Mouse (Mus musculus): Measurements from ENCODE around the gene Gm8332. TPM values are rescaled to one million over a fixed set of nuclear protein-coding genes. Genes with fewer than 3 reads are reported as not detected.
"Not testable (repeated sequence)": the region's sequence is repeated elsewhere in the genome, so short reads cannot be mapped to it uniquely, and the experiment has no call there.

The Gm8332 gene
- total RNA-seq (2021) = not detected in 2 replicates
- long read RNA-seq = 0 reads

DNA sequence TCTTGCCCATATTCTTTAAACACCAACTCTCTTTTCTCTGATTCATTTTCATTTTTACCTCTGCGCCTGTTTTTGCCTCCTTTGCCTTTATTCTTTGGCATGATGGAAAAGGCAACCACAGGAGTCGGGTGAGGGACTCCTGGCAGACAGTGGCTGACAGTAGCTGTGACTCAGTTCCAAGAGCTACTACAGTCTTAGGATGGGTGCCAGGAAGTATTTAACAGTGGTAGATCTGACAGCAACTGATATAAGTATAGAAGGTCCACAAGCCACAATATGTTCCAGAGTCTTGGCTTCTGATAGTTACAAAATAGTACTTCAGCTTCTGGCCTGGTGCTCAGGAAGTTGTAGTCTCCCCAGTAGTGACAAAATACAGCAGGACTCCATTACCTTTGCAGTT, at the start of gene Gm8332:
TSS of gene Gm8332 (minus strand) at position 101 of the 400 bp plus-strand sequence.
- DNase-seq = not testable (repeated sequence)

DNA sequence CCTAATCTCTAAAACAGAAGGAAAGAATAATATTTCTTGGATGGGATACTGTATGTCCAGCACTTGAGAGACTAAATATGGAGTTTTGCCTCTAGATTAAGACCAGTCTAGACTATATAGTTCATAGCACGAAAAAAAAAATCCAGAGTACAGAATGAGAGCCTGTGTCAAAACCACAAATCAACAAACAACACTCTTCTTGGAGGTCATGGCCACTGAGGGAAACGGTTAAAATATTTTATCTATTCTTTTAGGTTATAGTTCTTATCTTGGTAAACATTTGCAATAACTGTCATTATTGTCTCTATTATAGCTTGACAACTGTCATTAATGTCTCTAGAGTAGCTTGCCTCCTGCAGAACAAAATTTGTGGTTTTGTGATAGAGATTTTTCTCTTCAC, 47.3 kb upstream of the Gm8332 start:
- DNase-seq = not testable (repeated sequence)

DNA sequence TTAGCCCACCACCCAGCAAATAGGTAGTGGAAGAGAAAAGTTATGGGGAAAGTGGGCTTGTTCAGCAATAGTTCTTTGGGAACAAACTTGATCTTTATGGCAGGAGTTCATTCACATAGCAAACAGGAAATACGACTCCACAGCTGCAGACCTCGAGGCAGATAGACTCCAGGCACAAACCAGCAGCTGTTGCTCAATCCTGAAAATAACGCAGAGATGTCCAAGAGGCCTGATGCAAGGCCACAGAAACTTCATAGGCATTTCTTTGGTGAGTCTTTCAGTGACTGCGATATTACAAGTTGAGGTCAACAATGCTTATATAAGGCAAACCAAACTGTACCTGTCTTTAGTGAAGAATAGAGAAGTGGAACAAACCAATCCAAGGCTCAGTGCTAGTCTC, 43.2 kb upstream of the Gm8332 start:
- not testable (repeated sequence) for DNase-seq

DNA sequence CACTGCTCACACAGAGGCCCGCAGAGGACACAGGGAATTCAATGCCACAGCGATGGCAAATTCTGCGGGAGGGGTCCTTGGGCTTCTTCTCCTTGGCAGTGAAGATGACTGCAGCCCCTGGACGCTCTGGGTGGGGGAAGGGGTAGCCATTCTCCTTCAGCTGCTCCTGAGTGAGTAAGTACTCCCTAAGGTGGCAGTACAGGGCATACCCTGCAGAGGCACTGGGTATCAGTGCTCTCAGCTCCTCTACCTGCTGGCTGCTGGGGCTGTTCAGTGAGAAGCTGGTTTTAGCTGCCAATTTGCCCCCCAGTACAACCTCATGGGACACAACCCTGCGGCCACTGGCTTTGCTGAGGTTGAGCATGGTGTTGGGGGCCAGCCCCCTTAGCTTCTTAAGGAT, 35.3 kb upstream of the Gm8332 start:
- not testable (repeated sequence) for DNase-seq

DNA sequence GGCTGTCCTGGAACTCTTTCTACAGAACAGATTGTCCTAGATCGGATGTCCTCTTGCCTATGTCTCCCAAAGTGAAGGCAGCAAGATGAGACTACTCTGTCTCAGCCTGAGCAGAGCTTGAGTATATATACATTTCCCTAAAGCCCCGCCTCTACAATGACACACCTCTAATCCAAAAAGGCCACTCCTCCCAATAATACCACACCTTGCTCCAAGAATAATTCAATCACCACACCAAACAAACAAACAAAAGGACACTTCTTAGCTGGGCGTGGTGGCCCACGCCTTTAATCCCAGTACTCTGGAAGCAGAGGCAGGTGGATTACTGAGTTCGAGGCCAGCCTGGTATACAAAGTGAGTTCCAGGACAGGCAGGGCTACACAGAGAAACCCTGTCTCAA, 24.5 kb upstream of the Gm8332 start, which contains the start of gene Gm5662:
TSS of gene Gm5662 (minus strand) at position 101 of the 400 bp plus-strand sequence.
- DNase-seq = not testable (repeated sequence)

DNA sequence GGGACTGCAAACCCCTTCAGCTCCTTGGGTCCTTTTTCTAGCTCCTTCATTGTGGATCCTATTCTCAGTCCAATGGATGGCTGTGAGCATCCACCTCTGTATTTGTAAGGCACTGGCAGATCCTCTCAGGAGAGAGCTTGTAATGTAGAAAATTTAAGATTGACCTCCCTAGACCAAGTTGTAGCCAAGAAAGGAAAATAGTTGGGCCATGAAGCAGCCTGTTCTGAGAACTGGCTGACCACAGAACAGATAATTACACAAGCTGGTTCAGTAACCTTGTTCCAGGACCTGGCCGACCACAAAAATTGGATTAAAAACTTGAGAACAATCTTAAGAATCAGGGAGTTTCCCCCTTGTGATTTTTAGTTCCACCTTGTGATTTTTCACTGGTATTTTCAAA, 7.3 kb upstream of the Gm8332 start:
- DNase-seq = no peak

DNA sequence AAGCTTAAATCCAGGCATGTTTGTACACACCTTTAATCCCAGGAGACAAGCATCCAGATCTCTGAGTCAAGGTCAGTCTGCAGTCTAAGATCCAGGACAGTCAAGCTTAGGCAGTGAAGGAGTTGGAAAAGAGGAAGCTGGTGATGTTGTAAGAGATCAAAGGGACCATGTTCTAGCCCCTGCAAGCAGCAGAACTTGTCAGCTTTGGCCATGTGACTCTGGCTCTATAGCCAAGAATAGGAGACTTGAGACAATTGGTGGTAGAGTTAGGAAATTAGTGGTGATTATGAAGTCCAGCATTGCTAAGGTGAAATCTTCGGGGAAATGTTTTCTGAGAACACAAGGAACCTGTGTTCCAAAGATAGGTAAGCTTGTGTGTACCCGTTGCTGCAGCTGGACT, 6.0 kb upstream of the Gm8332 start:
- not testable (repeated sequence) for DNase-seq

DNA sequence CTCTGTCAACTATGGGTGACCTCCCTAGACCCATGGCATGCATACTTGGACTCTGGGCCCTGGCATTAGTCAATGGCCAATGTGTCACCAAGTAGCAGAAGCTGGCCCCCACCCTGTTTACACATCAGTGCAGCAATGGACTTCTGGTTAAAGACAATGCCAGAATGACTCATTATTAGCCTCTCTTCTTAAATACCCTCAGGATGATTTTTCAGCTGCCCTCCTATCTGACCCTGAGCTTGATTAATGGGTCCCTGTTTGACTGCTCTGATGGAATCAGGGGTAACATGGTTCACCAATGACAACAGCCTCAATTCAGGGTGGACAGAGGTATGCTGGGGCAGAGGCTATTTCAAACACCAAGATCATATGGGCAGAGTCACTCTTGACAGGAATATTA, 4.1 kb downstream of the Gm8332 start:
- DNase-seq = not testable (repeated sequence)

DNA sequence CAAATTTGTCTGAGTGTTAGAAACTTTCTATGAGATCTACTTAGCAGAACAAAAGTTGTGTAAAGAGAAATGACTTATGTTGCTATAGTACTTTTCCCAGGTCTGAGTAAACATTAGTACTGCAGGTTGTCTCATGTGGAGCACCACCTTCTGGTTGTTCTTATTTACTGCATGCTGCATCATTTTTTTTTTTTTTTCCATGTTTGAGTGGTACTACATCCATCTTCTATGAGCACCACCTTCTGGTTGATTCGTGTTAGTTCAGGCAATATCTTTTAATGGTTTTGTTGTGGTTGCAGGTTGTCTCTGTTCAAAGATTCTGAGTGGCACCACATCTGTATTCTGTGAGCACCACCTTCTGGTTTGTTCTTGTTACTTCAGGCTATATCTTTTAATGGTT, 7.0 kb downstream of the Gm8332 start:
- not testable (repeated sequence) for DNase-seq

DNA sequence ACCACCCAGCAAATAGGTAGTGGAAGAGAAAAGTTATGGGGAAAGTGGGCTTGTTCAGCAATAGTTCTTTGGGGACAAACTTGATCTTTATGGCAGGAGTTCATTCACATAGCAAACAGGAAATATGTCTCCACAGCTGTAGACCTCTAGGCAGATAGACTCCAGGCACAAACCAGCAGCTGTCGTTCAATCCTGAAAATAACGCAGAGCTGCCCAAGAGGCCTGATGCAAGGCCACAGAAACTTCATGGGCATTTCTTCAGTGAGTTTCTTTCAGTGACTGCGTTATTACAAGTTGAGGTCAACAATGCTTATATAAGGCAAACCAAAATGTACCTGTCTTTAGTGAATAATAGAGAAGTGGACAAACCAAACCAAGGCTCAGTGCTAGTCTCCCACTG, 30.5 kb downstream of the Gm8332 start:
- no peak for DNase-seq

DNA sequence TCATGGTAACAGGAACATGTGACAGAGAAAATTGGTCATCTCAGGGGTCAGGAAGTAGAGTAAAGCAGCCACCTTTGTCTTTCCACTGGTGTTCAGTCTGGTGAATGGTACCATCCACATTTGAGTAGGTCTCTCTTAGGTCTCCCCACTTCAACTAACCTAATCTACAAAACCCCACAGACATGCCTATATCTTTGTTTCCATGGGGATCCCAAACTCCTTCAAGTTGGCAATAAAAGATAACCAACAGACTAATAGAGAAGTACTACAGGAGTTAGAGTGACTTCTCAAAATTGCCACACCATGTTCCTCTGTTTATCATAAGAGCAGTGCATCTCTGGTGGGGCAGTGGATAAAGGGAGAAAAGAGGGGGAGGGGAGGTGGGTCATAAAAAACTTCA, 31.8 kb downstream of the Gm8332 start:
- DNase-seq = not testable (repeated sequence)

DNA sequence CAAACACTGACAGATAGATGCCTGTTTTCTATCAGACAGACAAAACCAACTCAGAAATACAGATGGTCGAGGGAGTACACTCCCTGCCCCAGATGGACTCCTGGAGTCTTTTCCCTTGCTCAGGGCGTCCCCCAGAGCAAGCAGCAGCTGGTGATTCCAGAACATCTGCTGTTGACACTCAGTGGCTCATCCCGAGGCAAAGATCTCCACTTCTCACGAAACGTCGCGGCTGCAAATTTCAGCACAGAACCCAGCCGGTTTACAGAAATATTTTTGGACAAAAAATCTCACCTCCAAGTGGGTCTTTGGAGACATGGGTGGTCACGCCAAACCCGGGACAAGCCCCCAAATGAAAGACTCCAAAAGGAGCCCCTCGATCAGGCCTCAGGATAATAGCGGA, 35.3 kb downstream of the Gm8332 start:
- no peak for DNase-seq

DNA sequence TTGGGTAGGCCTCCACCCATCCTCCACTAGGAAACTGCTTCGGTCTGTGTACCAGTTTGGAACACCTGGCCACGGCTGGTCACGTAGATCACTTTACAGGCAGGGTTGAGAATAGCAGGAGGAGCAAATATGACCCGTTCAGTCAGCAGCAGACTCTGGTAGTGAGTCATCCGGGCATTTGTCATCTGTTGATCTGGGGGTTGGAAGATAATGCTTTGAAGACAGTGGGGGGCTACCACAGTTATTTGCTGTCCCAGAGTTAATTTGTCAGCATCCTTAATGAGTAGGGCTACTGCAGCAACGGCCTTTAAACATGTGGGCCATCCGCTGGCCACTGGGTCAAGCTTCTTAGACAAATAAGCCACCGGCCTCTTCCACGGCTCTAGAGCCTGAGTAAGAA, 38.4 kb downstream of the Gm8332 start:
- not testable (repeated sequence) for DNase-seq

DNA sequence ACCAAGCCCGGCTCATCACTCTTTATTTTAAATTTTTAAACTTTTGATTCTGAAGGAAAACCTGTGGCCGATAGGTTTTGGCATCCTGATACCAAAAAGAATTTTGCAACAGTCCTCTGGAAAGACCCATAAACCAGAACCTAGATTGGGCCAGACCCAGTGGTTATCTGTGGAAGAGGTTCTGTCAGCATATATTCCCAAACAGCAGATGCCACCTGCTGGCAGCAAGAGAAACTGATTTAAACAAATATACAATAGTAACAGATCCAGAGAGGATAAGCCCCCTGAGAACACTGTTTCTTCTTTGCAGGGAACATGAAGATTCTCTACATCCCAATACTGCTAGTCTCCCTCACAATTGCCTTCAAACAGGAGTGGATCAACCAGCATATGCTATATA, 47.0 kb downstream of the Gm8332 start:
- DNase-seq = no peak

Other genes starting within 250 kb of the Gm8332 start
- not detected in 2 replicates for gene Gm2075, start 238.3 kb downstream of the Gm8332 start, total RNA-seq (2021)
- gene Gm6803, start 231.3 kb downstream of the Gm8332 start, total RNA-seq (2021) = not detected in 2 replicates
- gene Gm2056, start 223.1 kb downstream of the Gm8332 start, total RNA-seq (2021) = not detected in 2 replicates
- gene Gm16368, start 166.4 kb downstream of the Gm8332 start, total RNA-seq (2021) = not detected in 2 replicates
- gene Gm10436, start 68.0 kb downstream of the Gm8332 start, total RNA-seq (2021) = not detected in 2 replicates
- gene Gm5662, start 24.4 kb upstream of the Gm8332 start, total RNA-seq (2021) = not detected in 2 replicates
- not detected in 2 replicates for gene Gm5039, start 73.9 kb upstream of the Gm8332 start, total RNA-seq (2021)
- 20.7 and 27.5 TPM in 2 replicates for gene Adck1, start 110.5 kb upstream of the Gm8332 start, total RNA-seq (2021)